Mouse (Mus musculus): ENCODE measurements around the gene Gm45618. TPM values are rescaled to one million over a fixed set of nuclear protein-coding genes. Genes with fewer than 3 reads are reported as not detected.
"Not testable (repeated sequence)": the region's sequence is repeated elsewhere in the genome, so short reads cannot be mapped to it uniquely, and the experiment has no call there.

The Gm45618 gene
- not detected for total RNA-seq (2021)
- long read RNA-seq, experiment 1: 0 reads
- long read RNA-seq, experiment 2: 0 reads

DNA sequence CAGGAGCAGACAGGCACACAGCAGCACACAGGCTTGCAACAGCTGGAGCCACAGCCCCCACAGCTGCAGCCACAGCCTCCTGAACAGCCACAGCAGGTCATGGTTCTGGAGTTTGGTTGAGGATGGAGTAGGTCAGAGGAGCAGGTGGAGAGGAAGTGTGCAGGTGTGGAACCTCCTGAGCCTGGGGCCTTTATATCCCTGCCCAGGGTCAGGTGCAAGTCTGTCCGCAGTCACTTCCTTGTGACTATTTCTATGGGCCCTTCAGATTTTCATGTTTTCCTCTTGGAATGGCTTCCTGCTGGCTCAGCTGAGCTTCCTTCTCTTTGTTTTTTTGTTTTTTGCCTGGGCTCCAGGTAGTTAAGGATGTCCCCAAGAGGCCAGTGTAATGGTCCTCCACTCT lies at the start of gene Gm45618:
Gene Gm45618 (minus strand): TSS at position 101 of the 400 bp plus-strand sequence.
- DNase-seq: not testable (repeated sequence)

DNA sequence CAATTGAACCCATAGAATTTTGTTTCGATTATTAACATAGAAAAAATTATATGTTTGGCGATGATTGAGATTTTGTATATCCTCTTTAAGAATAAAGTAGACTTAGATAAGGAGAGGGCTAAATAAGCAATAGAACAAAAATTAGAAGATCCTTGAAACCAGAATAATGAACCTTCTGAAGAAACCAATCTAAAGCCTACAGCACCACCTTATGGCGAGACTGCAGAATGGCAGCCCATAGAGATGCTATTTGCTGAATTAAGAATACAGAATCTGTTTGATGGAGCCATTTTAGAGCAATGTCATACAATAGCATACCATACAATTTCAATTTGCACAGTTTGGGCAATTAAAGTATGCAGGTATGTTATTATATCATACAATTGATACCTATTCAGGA lies 49.3 kb upstream of the Gm45618 start:
- DNase-seq: peak in 1 of 2 experiments; percentile 10

DNA sequence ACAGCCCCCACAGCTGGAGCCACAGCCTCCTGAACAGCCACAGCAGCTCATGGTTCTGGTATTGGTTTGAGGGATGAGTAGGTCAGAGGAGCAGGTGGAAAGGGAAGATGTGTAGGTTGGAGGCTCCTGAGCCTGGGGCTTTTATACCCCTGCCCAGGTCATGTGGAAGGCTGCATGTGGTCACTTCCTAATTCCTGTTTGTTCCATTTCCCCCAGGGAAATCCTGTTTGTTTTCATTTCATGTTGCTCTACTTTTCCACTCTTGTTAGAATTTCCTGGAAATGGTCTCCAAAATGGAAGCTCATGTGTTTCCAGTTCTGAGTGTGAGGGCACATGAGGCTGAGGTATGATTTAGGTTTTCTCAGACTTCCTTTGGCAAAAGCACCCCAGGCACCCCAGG lies 45.1 kb upstream of the Gm45618 start, which contains the start of gene Gm4553:
Gene Gm4553 (minus strand): TSS at position 101 of the 400 bp plus-strand sequence.
- not testable (repeated sequence) for DNase-seq

DNA sequence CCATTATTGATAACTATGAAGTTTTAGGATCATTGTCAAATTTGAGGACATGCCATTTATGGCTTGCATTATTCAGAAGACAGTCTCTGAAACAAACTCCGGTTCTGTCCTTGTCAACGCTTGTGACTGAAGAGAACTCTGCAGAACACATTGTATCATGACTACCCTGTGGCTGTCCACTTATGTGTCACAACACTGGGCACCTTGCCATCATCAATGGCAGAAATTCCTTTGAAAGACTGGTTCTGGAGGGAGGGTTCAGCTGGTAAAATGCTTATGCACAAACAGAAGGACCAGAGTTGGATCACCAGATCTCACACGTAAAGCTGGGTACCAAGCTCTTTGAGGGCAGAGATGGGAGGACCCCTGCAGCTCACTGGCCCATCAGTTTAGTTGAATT lies 38.8 kb upstream of the Gm45618 start:
- DNase-seq: no peak

DNA sequence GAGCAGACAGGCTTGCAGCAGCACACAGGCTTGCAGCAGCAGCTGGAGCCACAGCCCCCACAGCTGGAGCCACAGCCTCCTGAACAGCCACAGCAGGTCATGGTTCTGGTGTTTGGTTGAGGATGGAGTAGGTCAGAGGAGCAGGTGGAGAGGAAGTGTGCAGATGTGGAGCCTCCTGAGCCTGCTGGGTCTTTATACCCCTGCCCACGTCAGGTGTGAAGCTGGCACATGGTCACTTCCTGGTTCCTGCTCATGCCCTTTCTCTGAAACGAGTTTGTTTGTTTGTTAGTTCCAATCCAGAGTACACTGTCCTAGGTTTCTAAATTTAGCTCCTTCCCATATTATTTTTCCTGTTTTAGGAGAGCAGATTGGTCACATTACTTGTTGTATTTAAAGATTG lies 36.5 kb upstream of the Gm45618 start, which contains the start of gene Gm29735:
Gene Gm29735 (minus strand): TSS at position 101 of the 400 bp plus-strand sequence.
- DNase-seq: not testable (repeated sequence)

DNA sequence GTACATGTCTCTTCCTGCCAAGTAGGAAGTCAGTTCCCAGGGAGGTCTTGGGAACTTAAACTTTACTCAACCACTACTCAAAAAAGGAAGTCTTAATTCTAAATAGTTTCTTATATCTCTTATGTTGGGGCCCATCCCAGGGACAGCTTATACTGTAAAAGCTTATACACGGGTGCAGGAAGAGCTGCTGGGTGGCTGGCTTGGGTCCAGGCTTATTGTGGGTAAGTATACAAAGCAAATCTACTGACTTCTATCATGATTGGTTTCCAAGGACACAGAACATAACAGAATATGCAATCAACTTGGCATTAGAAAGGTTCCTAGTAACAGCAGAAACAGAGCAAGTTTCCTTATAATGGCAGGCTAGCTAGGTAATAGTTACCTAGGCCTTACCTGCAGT lies 34.8 kb upstream of the Gm45618 start:
- DNase-seq: no peak

DNA sequence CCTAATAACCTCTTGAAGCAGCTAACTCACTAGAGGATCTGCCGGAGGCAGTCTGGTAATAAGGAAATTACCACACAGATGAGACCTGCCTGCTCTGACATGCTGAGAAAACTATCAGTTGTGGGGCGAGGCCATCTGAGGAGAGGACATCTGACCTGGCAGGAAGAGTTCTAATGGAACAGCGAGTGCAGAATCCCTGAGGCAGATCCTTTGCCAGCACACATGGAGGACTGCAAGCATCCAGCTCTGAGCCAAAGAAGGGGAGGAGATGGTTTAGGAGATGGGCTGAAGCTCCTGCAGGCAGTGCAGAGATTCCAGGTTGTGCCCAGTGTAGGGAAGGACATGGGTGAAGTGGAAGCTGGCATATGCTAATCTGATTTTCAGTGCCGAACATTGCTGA lies 31.7 kb upstream of the Gm45618 start:
- no peak for DNase-seq

DNA sequence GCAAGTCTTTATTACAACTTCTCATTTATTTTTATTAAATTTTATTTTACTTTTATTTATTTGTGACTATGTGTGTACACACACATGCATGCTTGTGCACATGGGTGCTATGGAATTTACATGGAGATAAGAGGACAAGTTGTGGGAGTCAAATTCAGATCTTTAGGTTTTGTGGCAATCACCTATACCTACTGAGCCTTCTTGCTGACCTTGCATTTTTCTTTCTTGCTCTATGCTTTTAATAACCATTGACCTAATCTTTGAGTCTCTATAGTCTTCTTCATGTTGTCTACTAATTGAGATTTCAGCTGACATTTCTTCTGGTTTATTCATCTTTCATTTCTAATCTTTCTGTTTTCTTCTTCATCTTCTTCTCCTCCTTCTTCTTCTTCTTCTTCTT lies 28.1 kb upstream of the Gm45618 start:
- DNase-seq: no peak

DNA sequence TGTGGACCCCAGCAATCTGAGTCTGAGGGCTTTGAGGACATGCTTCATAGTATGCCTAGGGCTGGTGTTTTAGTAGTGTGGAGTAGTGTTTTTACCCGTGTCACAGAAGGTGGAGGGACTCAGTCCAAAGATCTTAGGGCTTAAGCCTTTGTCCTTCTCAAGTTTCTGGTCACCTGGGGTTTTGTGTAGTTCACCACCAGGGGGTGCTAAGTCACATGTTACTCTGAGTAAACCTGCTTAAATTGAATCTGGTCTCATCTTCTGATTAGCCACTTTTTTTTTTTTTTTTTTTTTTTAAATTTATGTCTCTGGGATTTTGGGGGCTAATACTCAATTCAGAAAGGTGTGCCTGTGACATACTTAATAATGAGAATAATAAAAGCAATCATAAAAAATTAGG lies 25.5 kb upstream of the Gm45618 start:
- peak; percentile 42 to 74 for DNase-seq

DNA sequence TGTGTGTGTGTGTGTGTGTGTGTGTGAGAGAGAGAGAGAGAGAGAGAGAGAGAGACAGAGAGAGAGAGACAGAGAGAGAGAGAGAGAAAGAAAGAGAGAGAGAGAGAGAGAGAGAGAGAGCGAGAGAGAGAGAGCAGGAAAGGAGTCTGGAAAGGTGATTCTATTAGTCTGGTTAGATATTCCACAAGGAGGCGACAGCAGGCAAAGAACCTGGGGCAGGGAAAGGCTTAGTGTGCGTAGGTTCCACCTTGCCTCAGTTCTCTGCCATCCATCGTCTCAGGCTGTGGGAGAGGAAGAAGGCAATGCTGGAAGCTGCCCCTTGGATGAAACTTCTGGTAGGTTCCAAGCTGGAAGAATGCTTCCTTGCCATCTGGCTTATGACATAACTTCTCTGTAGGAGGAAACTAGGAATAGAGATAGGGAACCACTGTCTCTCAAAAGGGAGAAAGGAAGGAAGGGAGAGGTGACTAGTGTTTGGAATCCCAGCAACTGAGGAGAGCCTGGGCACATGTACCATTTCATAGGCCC lies 24.9 kb upstream of the Gm45618 start:
- DNase-seq: no peak

DNA sequence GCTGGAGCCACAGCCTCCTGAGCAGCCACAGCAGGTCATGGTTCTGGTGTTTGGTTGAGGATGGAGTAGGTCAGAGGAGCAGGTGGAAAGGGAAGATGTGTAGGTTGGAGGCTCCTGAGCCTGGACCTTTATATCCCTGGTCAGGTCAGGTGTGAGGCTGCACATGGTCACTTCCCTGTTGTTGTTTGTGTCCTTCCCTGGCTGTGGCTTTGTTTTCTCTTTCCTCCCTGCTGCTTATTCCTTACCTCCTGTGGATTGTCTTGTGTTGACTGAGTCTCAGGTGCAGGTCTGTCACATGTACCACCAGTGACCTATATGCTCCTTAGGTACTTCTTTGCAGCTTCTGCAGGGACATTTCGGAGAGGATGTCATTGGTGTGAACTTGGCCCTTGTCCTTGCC lies 24.0 kb upstream of the Gm45618 start, which contains the start of gene Gm45337:
Gene Gm45337 (minus strand): TSS at position 101 of the 400 bp plus-strand sequence.
- no peak for DNase-seq

DNA sequence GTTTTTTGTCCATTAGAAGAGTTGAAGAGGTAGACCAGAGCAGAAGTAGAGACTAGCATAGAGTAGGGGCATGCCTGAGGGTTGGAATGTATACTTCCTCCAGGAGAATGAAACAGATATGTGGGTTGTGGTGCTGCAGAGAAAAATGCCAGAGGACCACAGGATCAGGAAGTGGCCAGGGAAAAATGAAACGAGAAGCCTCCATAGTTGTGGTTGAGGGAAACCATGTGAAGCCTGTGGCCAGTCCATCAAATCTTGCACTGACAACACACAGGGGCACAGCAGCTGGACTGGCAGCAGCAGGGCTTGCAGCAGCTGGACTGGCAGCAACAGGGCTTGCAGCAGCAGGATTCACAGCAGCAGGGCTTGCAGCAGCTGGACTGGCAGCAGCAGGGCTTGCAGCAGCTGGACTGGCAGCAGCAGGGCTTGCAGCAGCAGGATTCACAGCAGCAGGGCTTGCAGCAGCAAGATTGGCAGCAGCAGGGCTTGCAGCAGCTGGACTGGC lies 23.0 kb upstream of the Gm45618 start:
- DNase-seq: not testable (repeated sequence)

DNA sequence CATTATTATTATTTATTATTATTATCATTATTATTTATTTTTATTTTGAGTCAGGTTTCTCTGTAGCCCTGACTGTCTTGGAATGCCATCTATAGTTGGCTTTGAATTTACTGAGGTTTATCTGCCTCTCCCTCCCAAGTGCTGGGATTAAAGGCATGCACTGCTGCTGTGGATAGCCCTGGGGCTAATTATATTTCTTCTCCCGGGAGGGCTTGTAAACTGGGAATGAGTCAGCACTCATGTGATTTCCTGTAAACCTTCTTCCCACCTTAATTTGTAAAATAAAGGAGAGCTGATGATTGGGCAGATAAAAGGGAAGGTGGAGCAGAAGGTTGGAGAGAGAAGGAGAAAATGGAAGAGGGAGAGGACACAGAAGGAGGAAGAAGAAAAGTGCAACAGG lies 20.2 kb upstream of the Gm45618 start:
- DNase-seq: no peak

DNA sequence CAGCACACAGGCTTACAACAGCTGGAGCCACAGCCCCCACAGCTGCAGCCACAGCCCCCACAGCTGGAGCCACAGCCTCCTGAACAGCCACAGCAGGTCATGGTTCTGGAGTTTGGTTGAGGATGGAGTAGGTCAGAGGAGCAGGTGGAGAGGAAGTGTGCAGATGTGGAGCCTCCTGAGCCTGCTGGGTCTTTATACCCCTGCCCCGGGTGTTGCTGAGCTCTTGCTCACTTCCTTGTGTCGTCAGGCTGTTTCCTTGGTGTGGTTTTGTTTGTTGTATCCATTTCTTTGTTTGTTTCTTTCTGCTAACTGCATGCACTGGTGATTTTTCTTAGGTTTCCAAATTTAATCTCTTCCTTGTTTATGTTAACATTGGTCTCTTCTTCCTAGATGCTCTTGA lies 15.4 kb upstream of the Gm45618 start, which contains the start of gene Gm39115:
Gene Gm39115 (minus strand): TSS at position 101 of the 400 bp plus-strand sequence.
- DNase-seq: not testable (repeated sequence)

DNA sequence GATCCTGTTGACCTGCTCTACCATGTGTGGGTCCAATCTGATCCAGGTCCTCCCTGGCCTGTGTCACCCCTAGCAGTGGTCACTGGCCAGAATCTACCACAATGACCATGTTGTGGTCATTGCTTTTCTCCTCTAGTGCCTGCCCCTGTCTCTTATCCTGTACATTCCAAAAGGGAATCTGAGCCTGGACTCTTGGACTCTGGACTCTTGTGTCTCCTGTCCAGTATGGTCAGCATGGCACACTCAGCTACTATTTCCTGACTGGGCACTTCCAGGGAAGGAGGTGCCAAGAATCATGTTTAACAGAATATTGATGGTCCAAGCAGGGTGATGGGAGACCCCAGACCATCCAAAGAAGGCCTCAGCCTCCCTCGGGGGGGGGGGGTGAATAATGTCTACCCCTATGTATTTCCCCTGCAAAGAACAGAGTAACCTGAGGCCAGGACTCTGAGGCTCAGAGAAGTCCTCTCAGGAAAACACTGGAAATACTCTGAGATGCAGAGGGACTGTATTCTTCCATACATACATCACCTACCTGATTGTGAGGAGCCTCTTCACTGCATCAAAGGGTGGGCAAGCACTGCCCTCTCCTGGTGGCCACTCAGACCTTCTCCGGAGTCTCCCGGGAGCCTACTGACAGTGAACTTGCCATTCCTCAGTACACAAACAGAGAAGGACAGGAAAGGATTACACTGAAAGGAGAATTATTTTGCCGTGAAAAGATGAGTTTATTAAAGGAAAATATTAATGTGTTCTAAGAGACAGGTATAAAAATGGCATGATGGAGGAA lies 13.9 kb upstream of the Gm45618 start:
- DNase-seq: peak in 1 of 2 experiments; percentile 6

DNA sequence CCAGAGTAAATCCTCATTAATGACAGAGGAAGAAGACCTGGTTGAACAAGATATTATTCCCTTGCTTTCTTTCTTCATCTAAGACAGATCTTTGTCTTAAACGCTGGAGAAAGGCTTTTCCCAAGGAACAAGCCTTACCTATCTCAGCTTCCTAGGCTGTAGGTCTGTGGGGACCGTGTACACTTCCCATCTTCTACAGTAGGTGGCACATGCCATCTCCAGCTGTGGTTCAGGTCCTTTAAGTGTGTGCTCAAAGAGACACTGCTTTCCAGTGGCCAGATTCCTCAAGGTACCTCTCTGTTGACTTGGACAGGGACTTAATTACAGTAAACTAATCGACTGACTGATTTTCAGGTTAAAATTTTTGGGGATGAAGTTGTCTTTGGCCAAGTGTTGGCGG lies 8.3 kb upstream of the Gm45618 start:
- no peak for DNase-seq

DNA sequence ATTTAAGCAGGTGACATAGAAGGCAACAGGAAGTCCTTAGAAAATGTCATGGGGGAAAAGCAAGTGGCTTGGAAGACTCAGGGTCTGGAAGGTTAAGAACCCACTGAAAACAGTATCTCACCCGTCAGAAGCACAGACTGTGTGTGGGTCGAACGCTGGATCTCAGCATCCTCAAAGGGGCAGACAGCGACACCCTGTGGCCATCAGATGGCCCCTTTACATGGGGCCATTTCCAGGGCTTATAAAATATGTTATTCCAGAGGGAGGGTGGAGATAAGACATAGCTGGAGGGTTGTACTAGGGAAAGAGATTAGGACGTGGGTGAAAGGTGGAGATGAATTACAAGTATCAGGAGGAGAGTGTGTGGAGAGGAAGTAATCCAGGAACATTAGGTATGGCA lies 897 bp downstream of the Gm45618 start:
- DNase-seq: peak in 1 of 2 experiments; percentile 21

DNA sequence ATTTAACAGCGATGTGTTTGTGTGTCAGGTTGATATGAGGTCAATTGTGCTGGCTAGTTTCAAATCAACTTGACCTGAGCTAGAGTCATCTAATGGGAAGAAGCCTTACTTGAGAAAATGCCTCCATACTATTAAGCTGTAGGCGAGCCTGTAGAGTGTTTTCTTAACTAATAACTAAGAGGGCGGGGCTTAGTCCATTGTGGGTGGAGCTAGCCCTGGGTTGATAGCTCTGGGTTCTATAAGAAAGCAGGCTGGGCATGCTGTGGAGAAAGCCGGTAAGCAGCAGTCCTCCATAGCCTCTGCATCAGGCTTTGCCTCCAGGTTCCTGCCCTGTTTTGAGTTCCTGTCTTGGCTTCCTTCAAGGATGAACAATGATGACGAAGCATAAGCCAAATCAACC lies 15.8 kb downstream of the Gm45618 start:
- DNase-seq: no peak

DNA sequence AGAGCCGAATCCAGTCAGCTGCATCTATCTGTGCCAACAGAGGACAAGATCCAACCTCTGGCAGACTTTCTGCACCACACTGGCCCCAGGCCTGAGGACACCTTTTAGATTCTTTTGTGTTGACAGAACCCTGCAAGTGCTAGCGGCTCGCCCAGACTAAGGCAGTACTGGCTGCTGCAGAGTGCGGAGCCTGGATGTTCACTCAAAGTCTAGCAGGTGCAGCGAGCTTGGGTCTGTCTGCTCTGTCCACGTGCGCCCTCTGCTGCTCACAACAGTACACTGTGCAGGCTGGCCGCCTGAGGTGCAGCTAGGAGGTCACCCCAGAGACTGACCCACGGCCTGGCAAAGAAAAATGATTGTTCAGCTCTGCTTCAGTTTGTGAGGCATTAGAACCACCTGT lies 22.8 kb downstream of the Gm45618 start:
- peak; percentile 82 to 89 for DNase-seq

DNA sequence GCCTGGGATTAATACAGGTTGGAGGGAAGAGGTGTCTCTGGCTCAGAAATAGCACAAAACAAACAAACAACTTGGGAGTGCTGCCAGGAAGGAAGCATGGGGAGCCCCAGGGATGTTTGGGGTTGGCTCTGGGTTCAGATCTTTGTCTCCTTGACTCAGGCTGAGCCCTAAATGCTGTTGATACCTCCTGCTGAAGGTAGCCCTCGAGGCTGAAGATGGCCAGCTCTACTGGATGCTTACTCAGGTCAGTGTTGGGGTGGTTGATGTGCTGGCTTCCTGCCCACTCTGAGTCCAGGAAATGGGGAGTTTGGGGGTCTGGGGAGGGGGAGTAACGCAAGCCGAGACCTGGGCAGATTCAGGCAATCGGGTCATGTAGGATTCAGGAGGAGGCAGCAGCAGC lies 23.8 kb downstream of the Gm45618 start:
- no peak for DNase-seq

DNA sequence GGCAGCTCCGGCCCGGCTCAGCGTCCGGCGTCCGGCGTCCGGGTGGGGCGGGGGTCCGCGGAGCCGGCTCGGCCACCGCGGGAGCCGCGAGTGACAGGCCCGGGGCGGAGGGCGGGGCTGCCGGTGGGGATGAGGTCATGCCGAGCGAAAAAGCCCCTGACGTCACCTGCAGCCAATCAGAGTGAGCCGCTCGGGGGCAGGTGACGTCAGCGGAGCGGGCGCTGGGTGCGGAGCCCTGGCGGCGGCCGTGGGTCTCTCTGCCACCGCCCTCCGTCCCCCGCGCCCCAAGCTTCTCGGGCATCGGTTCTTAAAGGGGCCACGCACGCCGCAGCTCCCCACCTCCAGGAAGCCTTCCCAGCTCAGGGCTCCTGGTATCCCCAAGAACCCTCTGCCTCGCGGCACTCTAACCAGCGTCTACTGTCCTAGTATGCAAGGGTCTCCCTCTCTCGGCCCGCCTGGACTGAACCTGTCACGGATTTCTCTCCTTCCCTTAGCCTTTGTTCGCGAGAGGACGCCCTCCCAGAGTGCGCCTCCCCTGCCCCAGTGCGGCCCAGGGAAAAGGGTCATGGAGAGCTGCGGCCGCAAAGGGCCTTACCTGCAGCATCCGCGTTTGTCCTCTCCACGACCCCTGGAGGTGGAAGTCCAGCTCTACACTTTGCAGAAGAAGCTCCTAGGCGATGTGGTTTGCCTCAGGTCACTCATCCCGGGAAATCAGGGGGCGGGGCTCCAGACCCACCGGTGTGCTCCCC lies 25.2 kb downstream of the Gm45618 start, which contains the start of gene Dusp8:
Gene Dusp8 (minus strand): TSS at position 661 of the 749 bp plus-strand sequence.
- peak; percentile 95 to 96 for DNase-seq
